25 mouse cellular contexts compared by ENCODE assay signal in the genomic region with DNA sequence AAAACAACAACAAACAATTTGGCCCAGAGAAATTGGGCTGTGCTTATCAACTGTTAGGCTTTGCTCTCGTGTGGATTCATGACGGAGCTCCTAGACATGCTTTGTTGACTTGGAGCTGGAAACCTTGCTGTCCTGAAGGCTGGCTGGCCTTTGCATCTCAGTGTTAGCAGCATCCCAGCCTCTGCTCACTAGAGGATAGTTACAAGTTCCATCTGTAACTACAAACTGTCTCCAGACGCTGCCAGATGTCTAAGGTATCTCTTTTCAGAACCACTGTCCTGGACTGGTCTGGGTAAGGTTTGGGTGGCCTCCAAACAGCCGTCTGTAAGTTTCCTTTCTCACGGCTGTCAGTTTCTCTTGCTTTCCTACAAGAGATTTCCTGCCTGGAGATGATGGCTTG. TPM values are rescaled to one million over a fixed set of nuclear protein-coding genes. Genes with fewer than 3 reads are reported as not detected.
DNase-seq lines count a peak whose midpoint lies in the region; ATAC-seq lines count a peak whose summit lies in the region.
"Had no signal": no experiment of that assay in that cellular context is flagged by ENCODE, and none has a peak within 500 bp of the region (broad histone marks: within the 10 kb centered on the region; RNA-seq: fewer than 3 reads in every experiment).

No protein-coding gene starts in this region.

- H3K9ac ChIP-seq in liver, embryonic 12.5 days: no peak overlapping the region
- H3K9ac ChIP-seq: embryonic facial prominence, embryonic 13.5 days; forebrain, embryonic 15.5 days; heart, embryonic 12.5 days; hindbrain, embryonic 14.5 days; liver, embryonic 13.5 days; midbrain, embryonic 15.5 days; neural tube, embryonic 15.5 days; stomach, embryonic 15.5 days had no signal

- no peak for ATAC-seq in liver, embryonic 12.5 days
- ATAC-seq in cerebellum, adult (ENCODE audit: insufficient number of reproducible peaks, low FRiP score, low TSS enrichment): no peak
- ATAC-seq: CD4-positive, CD25-positive, alpha-beta regulatory T cell, adult 4 months; forebrain, embryonic 15.5 days; intestine, postnatal 0 days; midbrain, embryonic 15.5 days had no signal

- H3K4me1 ChIP-seq in heart, embryonic 10.5 days: 0 out of 2 replicates have a peak, but pooled peaks cover 3% of the 10 kb centered on the region
- H3K4me1 ChIP-seq in liver, embryonic 12.5 days: no peaks in the 10 kb centered on the region
- H3K4me1 ChIP-seq: forebrain, embryonic 15.5 days; liver, embryonic 13.5 days; midbrain, embryonic 10.5 days; midbrain, embryonic 15.5 days; neural tube, embryonic 15.5 days; stomach, embryonic 15.5 days had no signal

- H3K27me3 ChIP-seq in heart, embryonic 10.5 days (ENCODE audit: insufficient read depth, poor library complexity, severe bottlenecking): no peaks in the 10 kb centered on the region
- H3K27me3 ChIP-seq in liver, embryonic 12.5 days (replicated peaks): no peaks in the 10 kb centered on the region
- H3K27me3 ChIP-seq: embryonic facial prominence, embryonic 13.5 days; forebrain, embryonic 15.5 days; heart, embryonic 12.5 days; liver, embryonic 13.5 days; midbrain, embryonic 15.5 days; neural tube, embryonic 15.5 days; stomach, embryonic 15.5 days had no signal

- H3K36me3 ChIP-seq in heart, embryonic 10.5 days: no peaks in the 10 kb centered on the region
- no peaks in the 10 kb centered on the region for H3K36me3 ChIP-seq in liver, embryonic 12.5 days
- H3K36me3 ChIP-seq: embryonic facial prominence, embryonic 13.5 days; forebrain, embryonic 10.5 days; forebrain, embryonic 15.5 days; heart, embryonic 12.5 days; liver, embryonic 13.5 days; midbrain, embryonic 10.5 days; midbrain, embryonic 15.5 days; neural tube, embryonic 15.5 days; stomach, embryonic 15.5 days had no signal

- H3K27ac ChIP-seq in heart, embryonic 10.5 days: no peak overlapping the region
- H3K27ac ChIP-seq in liver, embryonic 12.5 days: no peak overlapping the region
- H3K27ac ChIP-seq: embryonic facial prominence, embryonic 13.5 days; forebrain, embryonic 10.5 days; forebrain, embryonic 15.5 days; hindbrain, embryonic 14.5 days; liver, embryonic 13.5 days; midbrain, embryonic 10.5 days; midbrain, embryonic 15.5 days; neural tube, embryonic 15.5 days; stomach, embryonic 15.5 days had no signal

- WGBS in heart, embryonic 10.5 days: 52% methylated on average over 5 of the region's 5 CpGs
- WGBS in liver, embryonic 12.5 days (ENCODE audit: insufficient replicate concordance): 48% methylated on average over 5 of the region's 5 CpGs

- H3K4me3 ChIP-seq in heart, embryonic 10.5 days: no peak overlapping the region
- no peak overlapping the region for H3K4me3 ChIP-seq in liver, embryonic 12.5 days
- H3K4me3 ChIP-seq: embryonic facial prominence, embryonic 13.5 days; forebrain, embryonic 10.5 days; forebrain, embryonic 15.5 days; heart, embryonic 12.5 days; liver, embryonic 13.5 days; midbrain, embryonic 10.5 days; midbrain, embryonic 15.5 days; neural tube, embryonic 15.5 days; stomach, embryonic 15.5 days had no signal

- no peak overlapping the region for H3K4me2 ChIP-seq in liver, embryonic 12.5 days
- H3K4me2 ChIP-seq: embryonic facial prominence, embryonic 13.5 days; forebrain, embryonic 15.5 days; heart, embryonic 12.5 days; hindbrain, embryonic 14.5 days; liver, embryonic 13.5 days; midbrain, embryonic 15.5 days; neural tube, embryonic 15.5 days; stomach, embryonic 15.5 days had no signal

- no peaks in the 10 kb centered on the region for H3K9me3 ChIP-seq in heart, embryonic 10.5 days
- no peaks in the 10 kb centered on the region for H3K9me3 ChIP-seq in liver, embryonic 12.5 days (replicated peaks)
- H3K9me3 ChIP-seq: embryonic facial prominence, embryonic 13.5 days; forebrain, embryonic 10.5 days; forebrain, embryonic 15.5 days; heart, embryonic 12.5 days; liver, embryonic 13.5 days; midbrain, embryonic 10.5 days; midbrain, embryonic 15.5 days; neural tube, embryonic 15.5 days; stomach, embryonic 15.5 days had no signal

- DNase-seq in gastrocnemius, postnatal 25 days: peak; percentile 20
- DNase-seq in gastrocnemius, postnatal 4 days (ENCODE audit: low spot score in 2 of 2): no peak
- DNase-seq in heart, postnatal 4 days: peak; percentile 7
- no peak for DNase-seq in heart, embryonic 10.5 days (ENCODE audit: low spot score)
- peak; percentile 40 for DNase-seq in 3T3-L1 (ENCODE audit: low read depth, low spot score)
- DNase-seq in lung, postnatal 10 days: peak; percentile 25
- DNase-seq: adrenal gland, postnatal 14 days; layer of hippocampus, postnatal 36 days; liver, embryonic 13.5 days; thymus, adult 18-20 months; thymus, postnatal 25 days had no signal

RNA-seq across cellular contexts. Expression of gene Ddx10, which starts 20.2 kb away (rescaled TPM):
- total RNA-seq in gastrocnemius, postnatal 25 days (2021): 1 to 10 TPM; 8.0 to 8.4 TPM
- total RNA-seq in gastrocnemius, postnatal 4 days (2021): 10 to 100 TPM; 14.0 to 17.0 TPM
- 10 to 100 TPM; 12.1 to 12.8 TPM for total RNA-seq in heart, postnatal 4 days (2021)
- polyA plus RNA-seq in heart, embryonic 10.5 days (2016; fragmentation: Nextera tagmentation; extraction: Ambion mirVana): 23.2 and 25.5 TPM in 2 replicates
- polyA plus RNA-seq in liver, embryonic 12.5 days (2016; fragmentation: Nextera tagmentation; extraction: Ambion mirVana): 24.3 and 24.6 TPM in 2 replicates

RNA-seq across cellular contexts. Expression of gene Exph5, which starts 33.4 kb away (rescaled TPM):
- total RNA-seq in gastrocnemius, postnatal 25 days (2021): under 1 TPM; 0.54 to 0.95 TPM
- total RNA-seq in gastrocnemius, postnatal 4 days (2021): under 1 TPM; 0.15 to 0.21 TPM
- total RNA-seq in heart, postnatal 4 days (2021): under 1 TPM; 0.36 to 0.38 TPM
- 0.31 and 0.65 TPM in 2 replicates for polyA plus RNA-seq in heart, embryonic 10.5 days (2016; fragmentation: Nextera tagmentation; extraction: Ambion mirVana)
- polyA plus RNA-seq in liver, embryonic 12.5 days (2016; fragmentation: Nextera tagmentation; extraction: Ambion mirVana): 0.23 and 0.46 TPM in 2 replicates
- total RNA-seq: common myeloid progenitor, adult 5-6 weeks had no signal

Comparison
In these comparisons a context has a peak if more than half of its experiments do, and no peak if none do; other contexts are left out.
1. DNase-seq: peak in gastrocnemius, postnatal 25 days (single experiment), heart, postnatal 4 days (single experiment), 3T3-L1 (single experiment) and lung, postnatal 10 days (single experiment); none in gastrocnemius, postnatal 4 days (0 of 2) and heart, embryonic 10.5 days (single experiment).